Mouse (Mus musculus) lung, embryonic 15.5 days (tissue): ENCODE measurements around the gene Dnah2. TPM values are rescaled to one million over a fixed set of nuclear protein-coding genes. Genes with fewer than 3 reads are reported as not detected.
A peak's percentile ranks its signal among the peaks of the same experiment; 100 is the strongest.

Experiments used
- ATAC-seq: fragments of 200-750 bp; cut with Nextera tagmentation; 2 replicates; pipeline ENCODE4 v1.8.0; 2017; ENCODE audit warnings: moderate number of reproducible peaks, borderline replicate concordance; ENCODE audit not compliant: low FRiP score, low TSS enrichment; ENCODE audit errors: extremely low read depth
- H3K27ac ChIP-seq: fragments of 300-500 bp; sonication (generic); 2 replicates; pipeline ENCODE4 v1.5.1; 2015; ENCODE audit warnings: moderate library complexity, mild to moderate bottlenecking, inconsistent platforms
- H3K27me3 ChIP-seq: fragments of 300-500 bp; sonication (generic); 2 replicates; pipeline ENCODE4 v1.6.1; 2015; ENCODE audit warnings: inconsistent platforms
- H3K36me3 ChIP-seq: fragments of 300-500 bp; sonication (generic); 2 replicates; pipeline ENCODE4 v1.6.1; 2015; ENCODE audit warnings: inconsistent platforms
- H3K4me1 ChIP-seq: fragments of 300-500 bp; sonication (generic); 2 replicates; pipeline ENCODE4 v1.6.1; 2015; ENCODE audit warnings: inconsistent platforms
- H3K4me2 ChIP-seq: fragments of 300-500 bp; sonication (generic); 2 replicates; pipeline ENCODE4 v1.6.1; 2015; ENCODE audit warnings: inconsistent platforms, mild to moderate bottlenecking, moderate library complexity
- H3K4me3 ChIP-seq: fragments of 300-500 bp; sonication (generic); 2 replicates; pipeline ENCODE4 v1.5.1; 2015; ENCODE audit warnings: mild to moderate bottlenecking, inconsistent platforms
- H3K9ac ChIP-seq: fragments of 300-500 bp; sonication (generic); 2 replicates; pipeline ENCODE4 v1.6.1; 2015; ENCODE audit warnings: inconsistent platforms
- H3K9me3 ChIP-seq: fragments of 300-500 bp; sonication (generic); 2 replicates; pipeline ENCODE4 v1.6.1; 2016; ENCODE audit warnings: inconsistent platforms
- WGBS: fragments of 180-500 bp; shearing (Covaris S2); methylation state at CpG from one replicate; pipeline ENCODE4 v1.1.7; 2015; 5-methylcytosine and 5-hydroxymethylcytosine counted together
- polyA plus RNA-seq: library from polyadenylated mRNA; unstranded; fragments of >200 nt; fragmentation: Nextera tagmentation; extraction: Ambion mirVana; gene quantifications from 2 replicates; pipeline ENCODE4 v1.2.1, GENCODE M21; 2015

The Dnah2 gene
- polyA plus RNA-seq, 1 experiment from 2014 or later = 1.1 TPM

GRCm38 (mm10) chr11:69560896-69561854 is 12.3 kb upstream of the Dnah2 start:
- H3K9me3 ChIP-seq = no peaks in the 10 kb centered on the region

GRCm38 (mm10) chr11:69559851-69560765 is 11.2 kb upstream of the Dnah2 start, which contains the start of gene Efnb3:
Gene Efnb3 (minus strand): TSS chr11:69560205.
- peaks cover 22% of the 10 kb centered on the region for H3K36me3 ChIP-seq
- H3K9me3 ChIP-seq = no peaks in the 10 kb centered on the region
- no peaks in the 10 kb centered on the region; the same call in 1 of the 2 replicates for H3K27me3 ChIP-seq
- peak within 1 kb of the TSS; percentile 99 for H3K4me2 ChIP-seq
- ATAC-seq = peak; percentile 60; the same call in 1 of the 2 replicates
- WGBS = under 1% methylated on average over 51 of the region's 59 CpGs
- H3K27ac ChIP-seq = no peak within 1 kb of the TSS
- peak within 1 kb of the TSS; percentile 74 for H3K9ac ChIP-seq
- peak within 1 kb of the TSS; percentile 63 for H3K4me3 ChIP-seq
- peaks cover 29% of the 10 kb centered on the region for H3K4me1 ChIP-seq

More at GRCm38 (mm10) chr11:69560896-69561854, 12.3 kb upstream of the Dnah2 start:
- peak overlapping the region; percentile 99; the same call in 1 of the 2 replicates for H3K4me2 ChIP-seq
- H3K27me3 ChIP-seq = no peaks in the 10 kb centered on the region; the same call in 1 of the 2 replicates
- 41% methylated on average over 16 of the region's 16 CpGs for WGBS
- H3K36me3 ChIP-seq = peaks cover 22% of the 10 kb centered on the region
- no peak overlapping the region for H3K9ac ChIP-seq
- H3K4me3 ChIP-seq = no peak overlapping the region
- no peak for ATAC-seq
- peaks cover 29% of the 10 kb centered on the region for H3K4me1 ChIP-seq
- H3K27ac ChIP-seq = no peak overlapping the region

GRCm38 (mm10) chr11:69559183-69559582 is 10.3 kb upstream of the Dnah2 start:
- Histone ChIP-seq H3K9ac (peak overlapping the region; percentile 74; the same call in 1 of the 2 replicates), H3K4me1 (peaks cover 29% of the 10 kb centered on the region), H3K27me3 (no peaks in the 10 kb centered on the region; the same call in 1 of the 2 replicates), H3K9me3 (no peaks in the 10 kb centered on the region), H3K36me3 (peaks cover 21% of the 10 kb centered on the region), H3K27ac (no peak overlapping the region), H3K4me3 (peak overlapping the region; percentile 63), H3K4me2 (peak overlapping the region; percentile 99)
- 13% methylated on average over 5 of the region's 5 CpGs for WGBS
- no peak for ATAC-seq

- WGBS = 21% methylated on average over 6 of the region's 6 CpGs
- peaks cover 19% of the 10 kb centered on the region for H3K36me3 ChIP-seq
- peak overlapping the region; percentile 99 for H3K4me2 ChIP-seq
- H3K4me3 ChIP-seq = peak overlapping the region; percentile 63
- ATAC-seq = no peak
- no peak overlapping the region for H3K27ac ChIP-seq
- H3K4me1 ChIP-seq = peaks cover 29% of the 10 kb centered on the region
- no peaks in the 10 kb centered on the region for H3K9me3 ChIP-seq
- H3K27me3 ChIP-seq = no peaks in the 10 kb centered on the region; the same call in 1 of the 2 replicates
- 0 out of 2 replicates have a peak overlapping the region, but pooled peaks have one; percentile 8 for H3K9ac ChIP-seq
Measured at GRCm38 (mm10) chr11:69558756-69559155, 9.8 kb upstream of the Dnah2 start.

- 36% methylated on average over 14 of the region's 14 CpGs for WGBS
- H3K4me3 ChIP-seq = no peak overlapping the region
- H3K4me1 ChIP-seq = peaks cover 29% of the 10 kb centered on the region
- H3K9ac ChIP-seq = no peak overlapping the region
- peaks cover 13% of the 10 kb centered on the region for H3K36me3 ChIP-seq
- ATAC-seq = no peak
- no peaks in the 10 kb centered on the region for H3K9me3 ChIP-seq
- H3K27me3 ChIP-seq = no peaks in the 10 kb centered on the region; the same call in 1 of the 2 replicates
- no peak overlapping the region for H3K4me2 ChIP-seq
- H3K27ac ChIP-seq = no peak overlapping the region
Measured at GRCm38 (mm10) chr11:69557381-69557958, 8.6 kb upstream of the Dnah2 start.

- Histone ChIP-seq H3K27me3 (peaks cover 7% of the 10 kb centered on the region), H3K9me3 (no peaks in the 10 kb centered on the region), H3K9ac (no peak overlapping the region), H3K4me2 (no peak overlapping the region), H3K4me1 (peaks cover 11% of the 10 kb centered on the region), H3K4me3 (no peak overlapping the region), H3K27ac (no peak overlapping the region), H3K36me3 (no peaks in the 10 kb centered on the region)
- no peak for ATAC-seq
- WGBS = 66% methylated on average over 5 of the region's 5 CpGs
Measured at GRCm38 (mm10) chr11:69554539-69555140, 5.7 kb upstream of the Dnah2 start.

- Histone ChIP-seq H3K9me3 (no peaks in the 10 kb centered on the region), H3K27me3 (peaks cover 11% of the 10 kb centered on the region), H3K4me2 (no peak overlapping the region), H3K4me3 (no peak overlapping the region), H3K36me3 (no peaks in the 10 kb centered on the region), H3K9ac (no peak overlapping the region), H3K27ac (no peak overlapping the region), H3K4me1 (no peaks in the 10 kb centered on the region)
- ATAC-seq = no peak
- 18% methylated on average over 2 of the region's 2 CpGs for WGBS
Measured at GRCm38 (mm10) chr11:69553341-69553721, 4.4 kb upstream of the Dnah2 start.

GRCm38 (mm10) chr11:69552622-69553340 is 3.9 kb upstream of the Dnah2 start:
- 24% methylated on average over 14 of the region's 14 CpGs for WGBS
- ATAC-seq = no peak
- Histone ChIP-seq H3K4me3 (no peak overlapping the region), H3K27ac (no peak overlapping the region), H3K4me1 (no peaks in the 10 kb centered on the region), H3K4me2 (no peak overlapping the region), H3K27me3 (peaks cover 11% of the 10 kb centered on the region), H3K36me3 (no peaks in the 10 kb centered on the region), H3K9me3 (no peaks in the 10 kb centered on the region), H3K9ac (no peak overlapping the region)

GRCm38 (mm10) chr11:69551310-69551709 is 2.4 kb upstream of the Dnah2 start:
- no peaks in the 10 kb centered on the region for H3K36me3 ChIP-seq
- H3K9ac ChIP-seq = no peak overlapping the region
- no peak for ATAC-seq
- H3K4me3 ChIP-seq = no peak overlapping the region
- H3K4me1 ChIP-seq = peaks cover 8% of the 10 kb centered on the region
- no peak overlapping the region for H3K4me2 ChIP-seq
- WGBS = 68% methylated on average over 4 of the region's 4 CpGs
- H3K9me3 ChIP-seq = no peaks in the 10 kb centered on the region
- H3K27me3 ChIP-seq = peaks cover 11% of the 10 kb centered on the region
- H3K27ac ChIP-seq = no peak overlapping the region

- Histone ChIP-seq H3K27ac (peak overlapping the region; percentile 88), H3K9me3 (no peaks in the 10 kb centered on the region), H3K9ac (peak overlapping the region; percentile 51), H3K4me3 (peak overlapping the region; percentile 55), H3K4me2 (peak overlapping the region; percentile 93), H3K27me3 (peaks cover 11% of the 10 kb centered on the region), H3K4me1 (peaks cover 11% of the 10 kb centered on the region), H3K36me3 (no peaks in the 10 kb centered on the region)
- 3% methylated on average over 15 of the region's 15 CpGs for WGBS
- ATAC-seq = peak; percentile 40; the same call in 1 of the 2 replicates
Measured at GRCm38 (mm10) chr11:69547071-69547470, 1.8 kb downstream of the Dnah2 start.
